Mouse (Mus musculus): Measurements from ENCODE around the gene Schip1.

GRCm38 (mm10) chr3:68570319-68570718 is 505.7 kb downstream of the Schip1 start:
- TF ChIP-seq CTCF (IDR thresholded peaks at IDR 0.05; ENCODE audit: control insufficient read depth, insufficient read depth, low read length) (no peak), POLR2A (IDR thresholded peaks at IDR 0.05; ENCODE audit: borderline replicate concordance, control insufficient read depth, low read depth, low read length) (no peak)

All from bone marrow, adult 2 months (tissue).